Mouse (Mus musculus) cerebellum, adult 9-10 months (tissue): ENCODE measurements around the gene Parva.

Experiments used
- DNase-seq: peaks from one replicate; pipeline ENCODE4 v3.0.0; 2022

The Parva gene

GRCm38 (mm10) chr7:112426811-112427210 lies 494 bp upstream of the Parva start:
- no peak for DNase-seq

GRCm38 (mm10) chr7:112428158-112428535 lies 842 bp downstream of the Parva start:
- DNase-seq, result peak; percentile 79

- no peak for DNase-seq
Measured at GRCm38 (mm10) chr7:112439846-112440245, 12.5 kb downstream of the Parva start.

GRCm38 (mm10) chr7:112444152-112444984 lies 17.1 kb downstream of the Parva start:
- peak; percentile 91 for DNase-seq

GRCm38 (mm10) chr7:112444985-112445367 lies 17.7 kb downstream of the Parva start:
- DNase-seq, result no peak

DNA sequence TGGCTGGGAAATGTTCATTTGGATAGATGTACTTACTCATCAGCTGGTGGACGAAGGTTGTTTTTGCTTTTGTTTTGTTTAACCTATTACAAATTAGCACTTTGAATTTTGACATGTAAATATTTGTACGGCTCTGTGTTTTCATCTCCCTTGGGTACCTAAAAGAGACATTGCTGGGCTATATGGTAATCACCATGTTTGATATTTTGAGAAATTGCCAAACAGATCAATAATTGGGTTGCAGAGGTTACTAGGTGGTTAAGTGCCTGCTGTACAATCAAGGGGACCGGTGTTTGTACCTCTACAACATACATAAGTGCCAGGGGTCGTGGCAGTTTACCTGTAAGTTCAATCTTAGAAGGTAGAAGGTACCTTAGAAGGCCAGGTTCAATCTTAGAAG lies 19.2 kb downstream of the Parva start:
- no peak for DNase-seq

DNA sequence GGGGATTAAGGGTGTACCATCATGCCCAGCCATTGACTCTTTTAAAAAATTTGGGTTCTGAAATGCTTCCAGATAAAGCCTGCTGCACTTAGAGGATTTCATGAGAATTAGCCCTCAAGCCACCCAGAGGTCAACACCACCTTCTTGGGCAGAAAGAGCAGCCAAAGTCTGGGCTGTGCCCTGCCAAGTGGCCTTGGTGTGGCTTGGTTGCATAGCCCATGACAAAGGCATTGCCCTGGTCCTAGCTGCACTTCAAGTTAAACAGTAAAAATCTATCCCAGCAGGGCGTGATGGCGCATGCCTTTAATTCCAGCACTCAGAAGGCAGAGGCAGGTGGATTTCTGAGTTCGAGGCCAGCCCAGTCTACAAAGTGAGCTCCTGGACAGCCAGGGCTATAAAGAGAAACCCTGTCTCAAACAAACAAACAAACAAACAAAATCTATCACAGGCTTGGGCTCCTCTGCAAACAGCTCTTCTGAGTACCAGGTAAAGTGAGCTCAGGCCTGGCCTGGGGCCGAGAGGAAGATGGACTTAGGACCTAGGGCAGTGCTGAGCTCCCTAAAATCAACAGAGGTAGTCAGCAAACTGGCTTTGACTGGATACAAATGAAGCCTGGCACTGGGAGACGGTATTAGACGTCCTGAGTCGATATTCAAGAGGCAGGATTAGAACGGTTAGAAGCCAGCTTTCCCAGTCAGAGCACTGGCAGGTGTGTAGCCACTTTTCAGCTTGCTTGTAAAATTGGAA lies 22.8 kb downstream of the Parva start:
- no peak for DNase-seq

DNA sequence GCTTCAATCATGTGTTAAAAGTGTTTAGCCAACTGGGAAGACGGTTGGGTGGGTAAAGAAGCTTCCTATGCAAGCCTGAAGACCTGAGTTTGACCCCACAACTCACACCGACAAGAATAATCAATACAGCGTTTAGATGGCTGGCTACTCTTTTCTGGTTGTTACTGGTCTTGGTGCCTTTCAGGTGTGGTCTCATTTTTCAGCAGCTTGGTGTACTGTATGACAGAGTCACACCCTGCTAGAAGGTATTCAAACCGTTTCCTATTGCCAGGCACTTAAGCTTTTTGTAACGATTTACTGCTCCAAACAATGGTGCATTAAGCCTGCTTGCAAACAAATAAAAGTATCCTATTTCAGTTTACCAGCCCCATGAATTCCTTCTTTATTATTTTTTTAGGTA lies 25.2 kb downstream of the Parva start:
- no peak for DNase-seq

DNA sequence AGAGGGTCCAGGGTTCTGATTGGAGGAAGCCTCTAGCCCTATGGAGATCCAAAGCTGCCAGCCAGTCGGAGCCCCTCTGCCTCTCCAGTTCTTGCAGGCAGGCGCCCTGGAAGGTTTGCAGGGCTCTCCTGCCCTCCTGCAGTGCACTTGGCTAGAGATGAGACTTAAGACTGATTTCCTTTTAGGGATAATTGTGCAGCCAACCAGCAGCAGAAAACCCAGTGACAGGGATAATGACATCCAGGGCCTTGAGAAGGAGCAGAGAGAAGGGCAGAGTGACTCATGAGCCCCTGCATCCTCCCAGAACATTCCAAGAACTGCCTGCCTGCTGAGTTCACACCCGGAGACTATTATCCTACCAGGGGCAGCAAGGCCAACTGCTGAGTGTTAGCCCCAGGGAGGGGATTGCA lies 26.5 kb downstream of the Parva start:
- DNase-seq, result no peak

DNA sequence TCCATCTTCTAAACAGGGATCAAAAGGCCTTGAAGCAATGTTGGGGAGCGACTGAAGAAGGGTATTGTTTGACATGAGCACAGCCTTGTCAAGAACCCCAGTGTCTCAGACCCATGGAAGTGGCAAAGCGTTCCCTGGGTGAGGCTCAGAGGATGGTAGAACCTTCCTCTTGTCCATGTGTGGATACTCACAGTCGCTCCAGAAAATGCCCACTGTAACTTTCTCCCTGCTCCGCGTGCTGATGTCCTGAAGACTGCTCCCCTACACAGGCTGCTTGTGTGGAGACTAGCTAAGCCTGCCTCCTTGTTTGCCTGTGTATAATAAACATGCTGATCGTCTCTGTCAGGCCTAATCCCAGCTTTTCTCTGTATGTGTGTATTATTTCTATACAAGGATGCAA lies 27.1 kb downstream of the Parva start:
- no peak for DNase-seq

- DNase-seq, result no peak
Measured at GRCm38 (mm10) chr7:112454951-112455350, 27.6 kb downstream of the Parva start.

- DNase-seq, result no peak
Measured at GRCm38 (mm10) chr7:112455566-112456110, 28.3 kb downstream of the Parva start.

GRCm38 (mm10) chr7:112457373-112457772 lies 30.1 kb downstream of the Parva start:
- no peak for DNase-seq

DNA sequence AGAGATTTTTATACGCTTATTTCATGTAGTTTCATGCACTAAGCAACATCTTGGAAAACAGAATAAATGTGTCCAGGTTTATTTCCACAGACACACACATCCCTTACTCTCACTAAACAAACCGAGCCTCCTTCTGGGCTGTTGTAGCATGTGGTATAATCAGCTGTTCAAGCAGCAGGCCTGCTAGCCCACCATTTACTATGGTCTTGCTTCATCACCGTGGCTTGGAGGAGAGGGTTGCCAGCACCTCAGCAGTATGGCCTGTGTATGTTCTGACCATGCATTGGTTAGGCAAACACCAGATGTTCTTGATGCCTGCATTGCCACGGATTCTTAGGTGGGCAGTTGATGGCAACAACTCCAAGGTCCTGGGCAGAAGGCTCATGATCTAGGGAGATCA lies 30.6 kb downstream of the Parva start:
- DNase-seq, result no peak

GRCm38 (mm10) chr7:112458440-112458839 lies 31.1 kb downstream of the Parva start:
- peak; percentile 77 for DNase-seq

- no peak for DNase-seq
Measured at GRCm38 (mm10) chr7:112463074-112463473, 35.8 kb downstream of the Parva start.

GRCm38 (mm10) chr7:112465920-112466319 lies 38.6 kb downstream of the Parva start:
- DNase-seq, result no peak

- DNase-seq, result no peak
Measured at GRCm38 (mm10) chr7:112466786-112467185, 39.5 kb downstream of the Parva start.

DNA sequence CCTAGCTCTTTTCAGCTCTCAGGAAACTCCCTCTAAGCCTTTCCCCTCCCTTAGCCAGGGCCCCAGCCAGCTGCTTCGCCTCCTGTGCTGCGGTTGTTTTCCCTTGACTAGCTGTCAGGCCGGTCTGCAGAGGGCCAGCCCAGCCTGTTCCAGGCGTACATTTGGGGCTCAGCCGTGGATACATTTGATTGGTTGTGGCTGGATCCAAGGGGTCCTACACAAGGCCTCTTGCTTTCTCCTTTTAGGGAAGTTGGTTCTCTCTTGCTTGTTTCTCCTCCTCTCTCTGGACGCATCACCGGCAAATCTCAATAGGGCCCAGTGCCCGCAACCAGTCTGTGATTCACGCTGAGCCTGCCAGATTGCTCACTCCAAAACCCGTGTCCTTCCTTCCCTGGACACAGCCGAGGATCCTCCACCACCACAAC lies 40.4 kb downstream of the Parva start:
- DNase-seq, result no peak

DNA sequence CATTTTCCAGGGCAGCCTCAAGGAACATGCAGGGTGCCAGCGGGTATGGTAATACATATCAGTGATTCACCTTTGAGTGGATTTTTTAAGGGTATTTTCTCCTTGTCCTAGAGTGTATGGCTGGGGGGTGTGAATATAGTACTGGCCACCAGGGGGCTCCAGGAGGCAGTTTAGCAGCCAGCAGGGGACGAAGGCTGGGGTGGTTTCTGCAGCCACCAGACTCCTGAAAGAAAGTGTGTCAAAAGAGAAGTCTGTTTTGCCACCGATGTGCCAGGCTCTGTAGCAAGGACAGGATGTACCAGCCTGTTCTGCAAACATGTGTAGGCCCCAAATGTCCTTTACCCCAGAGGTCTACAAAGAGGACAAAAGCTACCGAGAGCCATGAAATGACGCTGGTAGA lies 42.5 kb downstream of the Parva start:
- DNase-seq, result peak; percentile 81

GRCm38 (mm10) chr7:112471316-112471715 lies 44.0 kb downstream of the Parva start:
- DNase-seq, result no peak

DNA sequence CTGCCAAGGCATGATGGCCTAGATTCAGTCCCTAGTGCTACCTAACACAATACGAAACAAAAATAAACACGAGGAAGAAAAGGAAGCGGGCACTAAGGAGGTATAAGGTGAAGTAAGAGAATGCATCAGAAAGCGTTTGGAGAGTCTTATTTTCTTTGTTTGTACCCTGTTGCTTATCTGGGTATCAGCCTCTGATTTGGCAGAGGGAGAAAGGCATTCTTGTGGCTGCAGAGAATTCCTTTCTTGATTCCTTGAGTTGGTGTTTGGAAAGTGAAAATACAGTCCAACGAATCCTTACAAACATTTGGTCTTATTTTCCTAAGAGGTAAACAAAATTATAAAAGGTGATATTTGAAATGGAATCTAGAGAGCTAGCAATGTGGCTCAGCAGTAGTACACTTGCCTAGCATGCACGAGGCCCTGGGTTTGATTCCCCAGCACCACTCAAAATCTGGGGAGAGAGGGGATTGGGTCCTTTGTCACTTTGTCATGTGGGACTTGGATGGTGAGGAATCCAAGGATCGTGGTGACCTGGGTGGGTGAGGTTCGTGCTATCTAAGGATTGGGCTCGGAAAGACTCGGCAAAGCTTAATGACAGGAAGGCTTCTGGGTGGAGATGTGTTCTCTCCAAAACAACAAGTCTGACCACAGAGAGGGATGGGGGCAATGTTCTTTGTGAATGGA lies 44.9 kb downstream of the Parva start:
- no peak for DNase-seq

- no peak for DNase-seq
Measured at GRCm38 (mm10) chr7:112472708-112473281, 45.5 kb downstream of the Parva start.
